Mouse (Mus musculus) thymus, adult 2 months (tissue): ENCODE data around the gene Lpo.

Source experiments
- CTCF ChIP-seq: fragments of 200-500 bp; IDR thresholded peaks from 2 replicates; pipeline ENCODE4 v1.5.1; 2012; ENCODE audit warnings: mild to moderate bottlenecking, control low read depth, low read length, moderate library complexity, borderline replicate concordance; ENCODE audit not compliant: control insufficient read depth, poor library complexity, insufficient read depth; ENCODE audit errors: extremely low read depth
- POLR2A ChIP-seq: fragments of 200-500 bp; IDR thresholded peaks from 2 replicates; pipeline ENCODE4 v1.6.1; 2012; ENCODE audit warnings: mild to moderate bottlenecking, low read length, control low read depth, moderate library complexity; ENCODE audit not compliant: control insufficient read depth, poor library complexity, insufficient read depth; ENCODE audit errors: extremely low read depth

DNA sequence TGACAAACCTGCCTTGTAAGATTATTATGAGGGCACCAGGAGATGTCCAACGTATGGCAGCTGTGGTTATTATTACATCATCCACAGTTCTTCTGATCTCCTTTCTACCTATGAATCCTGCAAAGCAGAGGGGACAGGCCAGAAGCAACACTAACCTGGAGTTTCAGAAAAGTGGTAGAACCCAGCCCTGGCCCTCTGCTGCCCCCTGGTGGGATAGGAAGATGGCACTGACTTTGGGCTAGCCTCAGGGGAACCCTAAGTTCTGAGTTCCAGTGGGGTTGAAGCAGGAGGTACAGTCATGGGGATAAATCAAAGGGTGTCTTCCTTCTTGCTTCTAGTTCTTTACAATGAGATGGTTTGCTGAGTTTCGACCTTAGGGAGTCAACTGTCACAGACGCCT is 57.1 kb downstream of the Lpo start:
- TF ChIP-seq POLR2A (no peak), CTCF (peak; percentile 77; the same call in 1 of the 2 replicates)
